Mouse (Mus musculus) embryonic fibroblast, embryonic 13.5 days (primary cell): ENCODE results near the gene Acsl5.

Experiments
- CTCF ChIP-seq: IDR thresholded peaks from 2 replicates; pipeline ENCODE4 v1.5.1; 2011; ENCODE audit warnings: mild to moderate bottlenecking, control low read depth, low read length, moderate library complexity, borderline replicate concordance; ENCODE audit not compliant: insufficient read depth
- POLR2A ChIP-seq: IDR thresholded peaks from 2 replicates; pipeline ENCODE4 v1.6.1; 2011; ENCODE audit warnings: low read depth, mild to moderate bottlenecking, control low read depth, low read length, moderate library complexity

DNA sequence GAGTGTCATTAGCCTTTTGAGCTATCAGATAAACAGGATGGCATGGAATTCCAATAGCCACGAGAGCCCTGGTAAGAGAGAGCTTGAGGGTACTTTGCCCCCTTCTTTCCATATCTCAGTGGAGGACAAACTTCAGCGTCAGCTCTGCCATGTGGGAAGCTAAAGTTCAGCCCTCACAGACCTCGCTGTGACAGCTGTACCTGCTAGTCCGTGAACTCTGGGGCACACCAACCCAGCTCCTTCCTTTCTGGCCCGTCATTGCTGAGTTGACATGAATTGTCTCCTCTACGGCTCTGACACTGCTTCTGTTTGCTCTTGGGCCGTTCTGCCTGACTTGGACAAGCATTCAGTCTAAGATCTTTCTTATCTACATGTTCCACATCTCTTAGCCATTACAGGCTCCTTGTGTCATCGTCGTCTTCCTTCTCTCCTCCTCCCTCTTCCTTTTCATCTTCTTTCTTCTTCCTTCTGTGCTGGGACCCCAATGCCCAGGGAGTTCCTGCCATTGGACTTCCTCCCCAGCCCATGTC lies 3.7 kb upstream of the Acsl5 start:
- TF ChIP-seq POLR2A (no peak), CTCF (no peak)
